Mouse (Mus musculus) C2C12 (cell line): ENCODE data around the gene Mtfr2. TPM values are rescaled to one million over a fixed set of nuclear protein-coding genes. Genes with fewer than 3 reads are reported as not detected.

Source experiments
- H3K27me3 ChIP-seq: one replicate; pipeline ENCODE4 v1.6.1; 2011; ENCODE audit not compliant: control insufficient read depth, insufficient read depth, insufficient read length
- H3K36me3 ChIP-seq: one replicate; pipeline ENCODE4 v1.6.1; 2011; ENCODE audit not compliant: control insufficient read depth, insufficient read depth
- H3K4me3 ChIP-seq: one replicate; pipeline ENCODE4 v1.5.1; 2011; ENCODE audit warnings: mild to moderate bottlenecking, control low read depth; ENCODE audit not compliant: poor library complexity, insufficient read depth, severe bottlenecking
- H3K79me2 ChIP-seq: one replicate; pipeline ENCODE4 v1.6.1; 2011; ENCODE audit not compliant: control insufficient read depth, insufficient read depth
- H3K79me3 ChIP-seq: one replicate; pipeline ENCODE4 v1.6.1; 2011; ENCODE audit warnings: low read depth, control low read depth
- H3ac ChIP-seq: one replicate; pipeline ENCODE3; 2011; ENCODE audit warnings: low read depth; ENCODE audit not compliant: control insufficient read depth, insufficient read length
- CEBPB ChIP-seq: IDR thresholded peaks from one replicate; pipeline ENCODE4 v1.6.1; 2011; ENCODE audit warnings: low read depth, mild to moderate bottlenecking, control low read depth, moderate library complexity
- CTCF ChIP-seq: IDR thresholded peaks from one replicate; pipeline ENCODE4 v1.5.1; 2011; ENCODE audit not compliant: control insufficient read depth, insufficient read depth, insufficient read length
- FOSL1 ChIP-seq: IDR thresholded peaks from one replicate; pipeline ENCODE4 v1.8.0; 2011; ENCODE audit warnings: mild to moderate bottlenecking, low read length; ENCODE audit not compliant: poor library complexity, insufficient read depth, severe bottlenecking
- MAX ChIP-seq: IDR thresholded peaks from one replicate; pipeline ENCODE4 v1.6.1; 2011; ENCODE audit warnings: mild to moderate bottlenecking, control low read depth
- MYOD1 ChIP-seq: IDR thresholded peaks from one replicate; pipeline ENCODE4 v1.6.1; 2011; ENCODE audit warnings: low read depth; ENCODE audit not compliant: control insufficient read depth, insufficient read length
- MYOG ChIP-seq: IDR thresholded peaks from one replicate; pipeline ENCODE4 v1.6.1; 2011; ENCODE audit not compliant: control insufficient read depth, insufficient read length; ENCODE audit errors: extremely low read depth
- USF1 ChIP-seq: IDR thresholded peaks from one replicate; pipeline ENCODE4 v1.6.1; 2011; ENCODE audit warnings: low read depth, mild to moderate bottlenecking, control low read depth, moderate library complexity
- polyA plus RNA-seq: library from polyadenylated mRNA; unstranded; fragments of >200 nt; fragmentation: generic; extraction: Trizol; gene quantifications from one replicate; pipeline ENCODE4 v1.2.1, GENCODE M21; 2012; ENCODE audit warnings: missing spikeins

The Mtfr2 gene
- polyA plus RNA-seq, 1 experiment, result 6.1 TPM

GRCm38 (mm10) chr10:20362450-20363118 lies 15.0 kb downstream of the Mtfr2 start:
- Histone ChIP-seq H3K79me3 (no peaks in the 10 kb centered on the region), H3K36me3 (peaks cover 27% of the 10 kb centered on the region), H3ac (no peak overlapping the region), H3K4me3 (no peak overlapping the region), H3K27me3 (no peaks in the 10 kb centered on the region), H3K79me2 (no peaks in the 10 kb centered on the region)
- no peak for TF ChIP-seq USF1
- no peak for TF ChIP-seq FOSL1
- no peak for TF ChIP-seq MYOD1
- TF ChIP-seq CEBPB, result no peak
- no peak for TF ChIP-seq CTCF
- TF ChIP-seq MAX, result no peak
- no peak for TF ChIP-seq MYOG

GRCm38 (mm10) chr10:20372046-20372445 lies 24.5 kb downstream of the Mtfr2 start:
- Histone ChIP-seq H3ac (no peak overlapping the region), H3K79me2 (no peaks in the 10 kb centered on the region), H3K36me3 (no peaks in the 10 kb centered on the region), H3K79me3 (no peaks in the 10 kb centered on the region), H3K27me3 (no peaks in the 10 kb centered on the region), H3K4me3 (no peak overlapping the region)
- TF ChIP-seq CEBPB (no peak), CTCF (no peak), FOSL1 (no peak), MYOD1 (no peak), USF1 (no peak), MAX (no peak), MYOG (no peak)

- Histone ChIP-seq H3K27me3 (no peaks in the 10 kb centered on the region), H3K79me3 (no peaks in the 10 kb centered on the region), H3ac (no peak overlapping the region), H3K4me3 (no peak overlapping the region), H3K79me2 (no peaks in the 10 kb centered on the region), H3K36me3 (no peaks in the 10 kb centered on the region)
- TF ChIP-seq CEBPB (no peak), MYOG (no peak), MAX (no peak), CTCF (no peak), FOSL1 (no peak), USF1 (no peak), MYOD1 (no peak)
Observed at GRCm38 (mm10) chr10:20377621-20378020, 30.1 kb downstream of the Mtfr2 start.

- Histone ChIP-seq H3K79me2 (no peaks in the 10 kb centered on the region), H3K36me3 (no peaks in the 10 kb centered on the region), H3K27me3 (no peaks in the 10 kb centered on the region), H3K79me3 (no peaks in the 10 kb centered on the region), H3ac (no peak overlapping the region), H3K4me3 (no peak overlapping the region)
- no peak for TF ChIP-seq USF1
- TF ChIP-seq CEBPB, result no peak
- no peak for TF ChIP-seq MYOG
Observed at GRCm38 (mm10) chr10:20379071-20379735, 31.6 kb downstream of the Mtfr2 start.

GRCm38 (mm10) chr10:20380798-20381197 lies 33.2 kb downstream of the Mtfr2 start:
- no peaks in the 10 kb centered on the region for H3K36me3 ChIP-seq
- no peak overlapping the region for H3ac ChIP-seq
- no peaks in the 10 kb centered on the region for H3K79me3 ChIP-seq
- H3K27me3 ChIP-seq, result no peaks in the 10 kb centered on the region
- TF ChIP-seq FOSL1 (no peak), USF1 (no peak), MAX (no peak), CTCF (no peak), CEBPB (no peak), MYOG (no peak), MYOD1 (no peak)
- H3K4me3 ChIP-seq, result no peak overlapping the region
- no peaks in the 10 kb centered on the region for H3K79me2 ChIP-seq
